Mouse (Mus musculus): ENCODE data around the gene Msl1. TPM values are rescaled to one million over a fixed set of nuclear protein-coding genes. Genes with fewer than 3 reads are reported as not detected.
A peak's percentile ranks its signal among the peaks of the same experiment; 100 is the strongest.

Msl1 gene
- polyA plus RNA-seq, 1 experiment = 24.5 TPM

DNA sequence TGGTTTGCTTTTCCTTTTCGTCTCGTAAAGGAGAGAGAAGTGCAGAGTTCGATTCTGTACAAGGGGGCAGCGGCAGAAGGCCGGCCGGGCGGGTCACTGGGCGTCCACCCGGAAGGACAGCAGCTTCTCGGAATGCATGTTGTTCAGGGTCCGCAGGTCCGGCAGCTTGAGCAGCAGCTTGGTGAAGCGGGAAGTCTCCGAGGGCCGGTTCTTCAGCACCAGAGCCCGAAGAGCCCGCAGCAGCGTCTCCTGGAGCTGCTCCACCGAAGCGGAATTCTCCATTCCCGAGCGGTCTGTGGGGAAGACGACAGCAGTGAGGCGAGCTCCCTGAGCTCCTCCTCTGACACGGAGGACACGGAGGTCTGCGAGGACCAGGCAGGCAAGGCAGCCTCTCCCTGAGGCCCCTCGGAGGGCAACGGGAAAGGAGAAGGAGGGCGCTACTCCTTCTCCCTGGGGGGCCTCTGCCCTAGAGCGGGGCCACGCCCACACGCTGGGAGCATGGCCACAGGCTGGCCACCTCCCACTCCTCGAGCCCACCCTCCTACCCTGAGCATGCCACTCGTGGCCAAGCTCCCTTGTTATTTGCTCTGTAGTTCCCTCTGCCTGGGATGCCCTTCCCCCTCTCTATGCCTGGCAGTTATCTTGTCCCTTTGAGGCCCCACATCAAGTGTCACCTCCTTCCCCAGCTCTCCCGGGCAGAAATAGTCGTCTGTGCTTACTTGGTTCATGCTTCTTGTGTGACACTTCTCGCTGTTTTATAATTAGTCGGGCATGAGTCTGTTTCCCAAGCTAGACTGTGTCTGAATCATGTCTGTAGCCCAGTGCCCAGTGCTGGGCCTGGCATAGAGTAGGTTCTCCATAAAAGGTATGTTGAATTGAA, 26.9 kb upstream of the Msl1 start:
- TF ChIP-seq POLR2A (IDR thresholded peaks at IDR 0.05; ENCODE audit: low read depth, low read length) (no peak), CTCF (conservative IDR thresholded peaks at IDR 0.05; ENCODE audit: insufficient read depth, insufficient read length, low read depth, low read length) (no peak)
- H3K4me3 ChIP-seq (ENCODE audit: insufficient read depth, low read depth, low read length) = no peak overlapping the region
- no peaks in the 10 kb centered on the region for H3K27me3 ChIP-seq (replicated peaks; ENCODE audit: control insufficient read depth, insufficient read depth, low read length)
- H3K4me1 ChIP-seq (ENCODE audit: control insufficient read depth, insufficient read depth, low read length) = peaks cover 5% of the 10 kb centered on the region; the same call in 1 of the 2 replicates
- WGBS = 39% methylated on average over 39 of the region's 39 CpGs
- peak; percentile 42 for DNase-seq
- H3K27ac ChIP-seq (ENCODE audit: insufficient read depth, low read depth, low read length) = no peak overlapping the region
- H3K36me3 ChIP-seq (ENCODE audit: control insufficient read depth, insufficient read depth, low read length) = peaks cover 34% of the 10 kb centered on the region

- TF ChIP-seq POLR2A (IDR thresholded peaks at IDR 0.05; ENCODE audit: low read depth, low read length) (no peak), CTCF (conservative IDR thresholded peaks at IDR 0.05; ENCODE audit: insufficient read depth, insufficient read length, low read depth, low read length) (no peak)
- peak; percentile 26 for DNase-seq
Observed at GRCm38 (mm10) chr11:98769007-98769954, 26.0 kb upstream of the Msl1 start.

GRCm38 (mm10) chr11:98770096-98770975, 25.0 kb upstream of the Msl1 start:
- Histone ChIP-seq H3K4me3 (ENCODE audit: insufficient read depth, low read depth, low read length) (no peak overlapping the region), H3K36me3 (ENCODE audit: control insufficient read depth, insufficient read depth, low read length) (peaks cover 34% of the 10 kb centered on the region), H3K27ac (ENCODE audit: insufficient read depth, low read depth, low read length) (no peak overlapping the region), H3K27me3 (replicated peaks; ENCODE audit: control insufficient read depth, insufficient read depth, low read length) (no peaks in the 10 kb centered on the region), H3K4me1 (ENCODE audit: control insufficient read depth, insufficient read depth, low read length) (peaks cover 5% of the 10 kb centered on the region; the same call in 1 of the 2 replicates)
- TF ChIP-seq CTCF (conservative IDR thresholded peaks at IDR 0.05; ENCODE audit: insufficient read depth, insufficient read length, low read depth, low read length) = no peak
- no peak for TF ChIP-seq POLR2A (IDR thresholded peaks at IDR 0.05; ENCODE audit: low read depth, low read length)
- WGBS = 78% methylated on average over 26 of the region's 26 CpGs
- DNase-seq = peak; percentile 43

More at GRCm38 (mm10) chr11:98769007-98769954, 26.0 kb upstream of the Msl1 start:
- Histone ChIP-seq H3K27me3 (replicated peaks; ENCODE audit: control insufficient read depth, insufficient read depth, low read length) (no peaks in the 10 kb centered on the region), H3K27ac (ENCODE audit: insufficient read depth, low read depth, low read length) (no peak overlapping the region), H3K36me3 (ENCODE audit: control insufficient read depth, insufficient read depth, low read length) (peaks cover 34% of the 10 kb centered on the region), H3K4me1 (ENCODE audit: control insufficient read depth, insufficient read depth, low read length) (peaks cover 5% of the 10 kb centered on the region; the same call in 1 of the 2 replicates), H3K4me3 (ENCODE audit: insufficient read depth, low read depth, low read length) (no peak overlapping the region)
- WGBS = 73% methylated on average over 25 of the region's 25 CpGs

GRCm38 (mm10) chr11:98771131-98771530, 24.2 kb upstream of the Msl1 start:
- no peaks in the 10 kb centered on the region for H3K27me3 ChIP-seq (replicated peaks; ENCODE audit: control insufficient read depth, insufficient read depth, low read length)
- no peak overlapping the region for H3K27ac ChIP-seq (ENCODE audit: insufficient read depth, low read depth, low read length)
- no peak for TF ChIP-seq POLR2A (IDR thresholded peaks at IDR 0.05; ENCODE audit: low read depth, low read length)
- no peak for TF ChIP-seq CTCF (conservative IDR thresholded peaks at IDR 0.05; ENCODE audit: insufficient read depth, insufficient read length, low read depth, low read length)
- DNase-seq = no peak
- 90% methylated on average over 18 of the region's 18 CpGs for WGBS
- H3K4me3 ChIP-seq (ENCODE audit: insufficient read depth, low read depth, low read length) = no peak overlapping the region
- H3K36me3 ChIP-seq (ENCODE audit: control insufficient read depth, insufficient read depth, low read length) = peaks cover 34% of the 10 kb centered on the region
- H3K4me1 ChIP-seq (ENCODE audit: control insufficient read depth, insufficient read depth, low read length) = peaks cover 12% of the 10 kb centered on the region

GRCm38 (mm10) chr11:98771844-98772525, 23.3 kb upstream of the Msl1 start:
- peaks cover 18% of the 10 kb centered on the region for H3K4me1 ChIP-seq (ENCODE audit: control insufficient read depth, insufficient read depth, low read length)
- no peak for TF ChIP-seq CTCF (conservative IDR thresholded peaks at IDR 0.05; ENCODE audit: insufficient read depth, insufficient read length, low read depth, low read length)
- no peak for TF ChIP-seq POLR2A (IDR thresholded peaks at IDR 0.05; ENCODE audit: low read depth, low read length)
- H3K36me3 ChIP-seq (ENCODE audit: control insufficient read depth, insufficient read depth, low read length) = peaks cover 34% of the 10 kb centered on the region
- DNase-seq = no peak
- peak overlapping the region; percentile 42; the same call in 1 of the 2 replicates for H3K4me3 ChIP-seq (ENCODE audit: insufficient read depth, low read depth, low read length)
- H3K27me3 ChIP-seq (replicated peaks; ENCODE audit: control insufficient read depth, insufficient read depth, low read length) = no peaks in the 10 kb centered on the region
- 76% methylated on average over 11 of the region's 11 CpGs for WGBS
- H3K27ac ChIP-seq (ENCODE audit: insufficient read depth, low read depth, low read length) = peak overlapping the region; percentile 97

All from kidney, adult 2 months (tissue).